Comparison of ENCODE assay signal across 26 mouse cellular contexts in genomic region chr4:33889976-33890375, GRCm38 (mm10). TPM values are rescaled to one million over a fixed set of nuclear protein-coding genes. Genes with fewer than 3 reads are reported as not detected.
DNase-seq lines count a peak whose midpoint lies in the region; ATAC-seq and TF ChIP-seq lines count a peak whose summit lies in the region.
"Had no signal": no experiment of that assay in that cellular context is flagged by ENCODE, and none has a peak within 500 bp of the region (broad histone marks: within the 10 kb centered on the region; RNA-seq: fewer than 3 reads in every experiment).

No protein-coding gene starts in this region.

- no peaks in the 10 kb centered on the region for H3K27me3 ChIP-seq in midbrain, postnatal 0 days (ENCODE audit: insufficient read depth, low read length)
- no peaks in the 10 kb centered on the region for H3K27me3 ChIP-seq in midbrain, embryonic 11.5 days (ENCODE audit: control insufficient read depth, insufficient read depth, low read length)
- H3K27me3 ChIP-seq: forebrain, embryonic 13.5 days; limb, embryonic 13.5 days; lung, embryonic 15.5 days; midbrain, embryonic 12.5 days; neural tube, embryonic 13.5 days had no signal

- no peak overlapping the region for H3K4me3 ChIP-seq in midbrain, postnatal 0 days (ENCODE audit: low read depth, low read length)
- H3K4me3 ChIP-seq in midbrain, embryonic 11.5 days (ENCODE audit: low read depth, low read length), result no peak overlapping the region
- H3K4me3 ChIP-seq: forebrain, embryonic 13.5 days; limb, embryonic 13.5 days; lung, embryonic 15.5 days; midbrain, embryonic 12.5 days; neural tube, embryonic 13.5 days had no signal

- WGBS in midbrain, postnatal 0 days, result 87% methylated on average over 2 of the region's 2 CpGs
- 78% methylated on average over 2 of the region's 2 CpGs for WGBS in midbrain, embryonic 11.5 days

- ATAC-seq in midbrain, postnatal 0 days (ENCODE audit: low FRiP score), result no peak
- ATAC-seq in midbrain, embryonic 11.5 days (ENCODE audit: low FRiP score), result no peak
- ATAC-seq: forebrain, embryonic 13.5 days; inflammation-experienced regulatory T-cells, adult 6 months had no signal

- no peaks in the 10 kb centered on the region for H3K36me3 ChIP-seq in midbrain, postnatal 0 days (ENCODE audit: insufficient read depth, low read length)
- no peaks in the 10 kb centered on the region for H3K36me3 ChIP-seq in midbrain, embryonic 11.5 days (ENCODE audit: control insufficient read depth, insufficient read depth, low read length)
- H3K36me3 ChIP-seq: limb, embryonic 13.5 days; lung, embryonic 15.5 days; midbrain, embryonic 12.5 days; neural tube, embryonic 13.5 days had no signal

- H3K4me2 ChIP-seq in midbrain, postnatal 0 days (ENCODE audit: low read depth, low read length, poor library complexity, severe bottlenecking), result no peak overlapping the region
- no peak overlapping the region for H3K4me2 ChIP-seq in midbrain, embryonic 11.5 days
- H3K4me2 ChIP-seq: forebrain, embryonic 13.5 days; heart, embryonic 11.5 days; hindbrain, embryonic 14.5 days; limb, embryonic 13.5 days; liver, embryonic 11.5 days; lung, embryonic 15.5 days; midbrain, embryonic 12.5 days; neural tube, embryonic 13.5 days had no signal

- no peak overlapping the region for H3K9ac ChIP-seq in midbrain, postnatal 0 days (replicated peaks; ENCODE audit: low read length, poor library complexity, severe bottlenecking)
- H3K9ac ChIP-seq in midbrain, embryonic 11.5 days (ENCODE audit: low read length), result no peak overlapping the region
- H3K9ac ChIP-seq: forebrain, embryonic 13.5 days; hindbrain, embryonic 14.5 days; limb, embryonic 13.5 days; lung, embryonic 15.5 days; midbrain, embryonic 12.5 days; neural tube, embryonic 13.5 days had no signal

- no peak overlapping the region for H3K27ac ChIP-seq in midbrain, postnatal 0 days (ENCODE audit: low read depth, low read length)
- no peak overlapping the region for H3K27ac ChIP-seq in midbrain, embryonic 11.5 days (ENCODE audit: low read depth, low read length)
- H3K27ac ChIP-seq: forebrain, embryonic 13.5 days; hindbrain, embryonic 14.5 days; limb, embryonic 13.5 days; lung, embryonic 15.5 days; midbrain, embryonic 12.5 days; neural tube, embryonic 13.5 days had no signal

- H3K9me3 ChIP-seq in midbrain, postnatal 0 days (ENCODE audit: low read length), result no peaks in the 10 kb centered on the region
- no peaks in the 10 kb centered on the region for H3K9me3 ChIP-seq in midbrain, embryonic 11.5 days (ENCODE audit: control insufficient read depth, low read length)
- H3K9me3 ChIP-seq: forebrain, embryonic 13.5 days; limb, embryonic 13.5 days; lung, embryonic 15.5 days; midbrain, embryonic 12.5 days; neural tube, embryonic 13.5 days had no signal

- no peaks in the 10 kb centered on the region for H3K4me1 ChIP-seq in midbrain, postnatal 0 days (ENCODE audit: insufficient read depth, low read length)
- H3K4me1 ChIP-seq in midbrain, embryonic 11.5 days (ENCODE audit: control insufficient read depth, insufficient read depth, low read length), result no peaks in the 10 kb centered on the region
- H3K4me1 ChIP-seq: midbrain, embryonic 12.5 days had no signal

- peak; percentile 45 for DNase-seq in midbrain, postnatal 0 days (ENCODE audit: low spot score)
- DNase-seq in midbrain, embryonic 11.5 days (ENCODE audit: low spot score, missing footprints), result no peak
- DNase-seq in cerebellum, adult 18-20 months, result peak; percentile 90 to 92
- peak; percentile 89 to 92 for DNase-seq in cerebellum, postnatal 10 days
- no peak for DNase-seq in adrenal gland, postnatal 4 days (ENCODE audit: low spot score in 2 of 2)
- no peak for DNase-seq in right cerebral cortex, postnatal 25 days
- DNase-seq in urinary bladder, adult 2 months (ENCODE audit: low spot score), result no peak
- DNase-seq: adrenal gland, postnatal 25 days; B cell, adult 2 months; gastrocnemius, postnatal 36 days; heart, adult 18-20 months; heart, postnatal 36 days; kidney, adult 8-10 months; kidney, postnatal 10 days; layer of hippocampus, adult 9-11 months; thymus, postnatal 14 days had no signal

- TF ChIP-seq CTCF in midbrain, postnatal 0 days (IDR thresholded peaks at IDR 0.05), result no peak

RNA-seq across cellular contexts. Expression of gene Cnr1, which starts 34.4 kb away (rescaled TPM):
- 117 and 123 TPM in 2 replicates for total RNA-seq in midbrain, postnatal 0 days (2014; rRNA removed)
- 33.1 and 33.2 TPM in 2 replicates for polyA plus RNA-seq in midbrain, postnatal 0 days (2015; fragmentation: Nextera tagmentation; extraction: Ambion mirVana)
- 15.9 and 17.5 TPM in 2 replicates for polyA plus RNA-seq in midbrain, embryonic 11.5 days (2014; fragmentation: Nextera tagmentation; extraction: Ambion mirVana)
- total RNA-seq in adrenal gland, postnatal 4 days (2021), result 10 to 100 TPM; 31.5 to 40.7 TPM
- polyA plus RNA-seq in urinary bladder, adult 2 months (2012; rRNA removed), result 0.29 TPM in 2 replicates
- total RNA-seq: megakaryocyte, adult 5-6 weeks had no signal
- polyA plus RNA-seq: inflammation-experienced regulatory T-cells, adult 6 months had no signal

Comparison
In these comparisons a context has a peak if more than half of its experiments do, and no peak if none do; other contexts are left out.
1. DNase-seq: peak in midbrain, postnatal 0 days (single experiment), cerebellum, adult 18-20 months (2 of 2) and cerebellum, postnatal 10 days (2 of 2); none in midbrain, embryonic 11.5 days (single experiment), adrenal gland, postnatal 4 days (0 of 2), right cerebral cortex, postnatal 25 days (single experiment) and urinary bladder, adult 2 months (single experiment).
2. RNA of gene Cnr1, which starts 34.4 kb away (polyA plus RNA-seq): 33.1 to 33.2 TPM in midbrain, postnatal 0 days and 15.9 to 17.5 TPM in midbrain, embryonic 11.5 days; 0.29 TPM in urinary bladder, adult 2 months; every median in the first group is over 10 times any median in the second.